Mouse (Mus musculus): ENCODE data around the gene Smoc2. TPM values are rescaled to one million over a fixed set of nuclear protein-coding genes. Genes with fewer than 3 reads are reported as not detected.

The Smoc2 gene
- total and polyA plus RNA-seq, 3 experiments: 0.34 TPM; not detected in 2

DNA sequence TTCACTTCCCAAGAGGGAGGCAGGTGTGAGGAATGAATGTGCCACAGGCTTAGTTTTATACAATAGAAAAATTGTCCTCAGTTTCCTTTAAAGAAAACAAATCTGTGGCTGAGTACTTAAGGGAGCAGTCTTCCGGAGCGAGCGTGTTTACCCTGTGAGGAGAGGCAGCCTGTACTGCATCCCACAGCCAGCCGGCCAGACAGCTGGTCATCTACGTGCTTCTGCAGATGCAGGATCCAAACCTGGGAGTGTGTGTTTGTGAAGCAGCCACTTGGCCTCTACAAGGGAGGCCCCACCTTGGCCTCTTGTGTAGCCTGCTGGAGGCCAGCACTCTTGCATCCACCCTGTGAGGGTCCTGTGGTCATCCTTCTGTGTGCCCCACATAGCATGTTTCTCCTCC is 24.7 kb upstream of the Smoc2 start:
- no peak for TF ChIP-seq HCFC1 (IDR thresholded peaks at IDR 0.05; ENCODE audit: low read depth, low read length)
- H3K9me3 ChIP-seq (replicated peaks; ENCODE audit: low read length): no peaks in the 10 kb centered on the region
- peaks cover 46% of the 10 kb centered on the region for H3K27me3 ChIP-seq (replicated peaks)
- DNase-seq (ENCODE audit: extremely low read depth): no peak
- H3K79me2 ChIP-seq (replicated peaks; ENCODE audit: control insufficient read depth, extremely low read depth, insufficient read depth, poor library complexity, severe bottlenecking): no peaks in the 10 kb centered on the region
- H3K27ac ChIP-seq (ENCODE audit: insufficient read depth, low read depth): no peak overlapping the region
- H3K9ac ChIP-seq (ENCODE audit: insufficient read depth, low read depth): no peak overlapping the region
- no peak overlapping the region for H3K4me2 ChIP-seq (ENCODE audit: insufficient read depth, low read depth, poor library complexity, severe bottlenecking)
- H3K4me1 ChIP-seq (ENCODE audit: control insufficient read depth in 1 of 2, insufficient read depth in 2 of 2): no peaks in the 10 kb centered on the region
- H3K4me3 ChIP-seq (replicated peaks in 1 of 3; ENCODE audit: low read depth in 2 of 3, low read length in 2 of 3, poor library complexity in 1 of 3): no peak overlapping the region
- in situ Hi-C loops (cut with MboI; ENCODE audit: low pct_ligation_motif_present, low pct_unique_long_range_greater_than_20kb, low sequenced_read_pairs) (no loop called here), dilution Hi-C loops (cut with MboI; ENCODE audit: extremely low pct_ligation_motif_present, extremely low pct_unique_long_range_greater_than_20kb, low sequenced_read_pairs) (no loop called here)
- no peaks in the 10 kb centered on the region for H3K36me3 ChIP-seq (replicated peaks in 1 of 2; ENCODE audit: control insufficient read depth in 1 of 2, insufficient read depth in 1 of 2, low read length in 1 of 2)

DNA sequence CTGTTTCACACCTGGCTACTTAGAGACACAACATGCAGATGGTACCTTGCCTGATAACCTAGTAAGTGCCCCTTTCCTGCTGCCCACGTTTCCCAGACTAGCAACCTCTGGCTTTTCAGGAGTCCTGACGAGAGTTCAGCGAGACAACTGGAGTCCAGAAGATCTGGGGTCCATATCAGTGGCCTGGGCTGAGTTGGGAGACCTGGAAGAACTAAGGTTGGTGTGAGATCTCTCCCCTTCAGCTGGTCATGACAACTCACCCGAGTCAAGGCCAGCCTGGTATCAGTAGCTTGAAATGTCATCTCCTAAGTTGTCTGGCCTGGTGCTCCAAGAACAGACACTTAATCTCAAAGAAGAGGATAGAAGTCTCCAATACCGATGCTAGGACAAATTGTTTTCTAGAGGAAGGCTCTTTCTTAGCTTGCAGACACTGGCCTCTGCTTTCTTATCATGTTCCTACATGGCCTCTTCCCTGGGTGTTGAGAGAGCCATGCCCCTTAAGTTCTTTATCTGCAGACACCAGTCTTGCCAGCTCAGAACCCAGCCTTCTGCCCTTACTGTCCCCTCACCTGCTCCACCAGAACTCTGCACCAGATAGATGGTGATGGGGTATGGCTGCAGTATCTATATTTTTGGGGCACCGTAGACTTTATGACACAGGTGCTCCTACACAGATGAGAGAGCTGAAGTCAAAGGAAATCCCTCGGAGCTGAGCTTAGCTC is 21.3 kb upstream of the Smoc2 start:
- dilution Hi-C loops (cut with MboI; ENCODE audit: extremely low pct_ligation_motif_present, extremely low pct_unique_long_range_greater_than_20kb, low sequenced_read_pairs) (no loop called here), in situ Hi-C loops (cut with MboI; ENCODE audit: low pct_ligation_motif_present, low pct_unique_long_range_greater_than_20kb, low sequenced_read_pairs) (no loop called here)
- Histone ChIP-seq H3K4me2 (ENCODE audit: insufficient read depth, low read depth, poor library complexity, severe bottlenecking) (no peak overlapping the region), H3K79me2 (replicated peaks; ENCODE audit: control insufficient read depth, extremely low read depth, insufficient read depth, poor library complexity, severe bottlenecking) (no peaks in the 10 kb centered on the region), H3K27me3 (replicated peaks) (peaks cover 34% of the 10 kb centered on the region), H3K4me3 (replicated peaks in 1 of 3; ENCODE audit: low read depth in 2 of 3, low read length in 2 of 3, poor library complexity in 1 of 3) (no peak overlapping the region), H3K27ac (ENCODE audit: insufficient read depth, low read depth) (no peak overlapping the region), H3K36me3 (replicated peaks in 1 of 2; ENCODE audit: control insufficient read depth in 1 of 2, insufficient read depth in 1 of 2, low read length in 1 of 2) (no peaks in the 10 kb centered on the region), H3K9me3 (replicated peaks; ENCODE audit: low read length) (no peaks in the 10 kb centered on the region), H3K9ac (ENCODE audit: insufficient read depth, low read depth) (no peak overlapping the region), H3K4me1 (ENCODE audit: control insufficient read depth in 1 of 2, insufficient read depth in 2 of 2) (no peaks in the 10 kb centered on the region)
- DNase-seq (ENCODE audit: extremely low read depth): no peak
- TF ChIP-seq SMC3 (IDR thresholded peaks at IDR 0.05; ENCODE audit: low read depth, low read length) (no peak), JUND (conservative IDR thresholded peaks at IDR 0.05; ENCODE audit: low read depth, low read length) (no peak), PAX5 (IDR thresholded peaks at IDR 0.05; ENCODE audit: low read length) (no peak), ZNF384 (IDR thresholded peaks at IDR 0.05; ENCODE audit: low read depth, low read length) (no peak), MEF2A (IDR thresholded peaks at IDR 0.05; ENCODE audit: borderline replicate concordance, low read depth, low read length) (no peak), ZMIZ1 (IDR thresholded peaks at IDR 0.05; ENCODE audit: low read depth, low read length) (no peak), CHD1 (IDR thresholded peaks at IDR 0.05; ENCODE audit: low read depth, low read length) (no peak), RAD21 (IDR thresholded peaks at IDR 0.05; ENCODE audit: low read depth, low read length) (no peak), POLR2A (IDR thresholded peaks at IDR 0.05; ENCODE audit: low read depth, low read length) (no peak), POLR2AphosphoS2 (IDR thresholded peaks at IDR 0.05; ENCODE audit: low read depth, low read length) (no peak), USF2 (conservative IDR thresholded peaks at IDR 0.05; ENCODE audit: low read depth, low read length) (no peak), BHLHE40 (IDR thresholded peaks at IDR 0.05; ENCODE audit: low read depth, low read length) (no peak), MAZ (IDR thresholded peaks at IDR 0.05; ENCODE audit: low read depth, low read length) (no peak), MAFK (IDR thresholded peaks at IDR 0.05; ENCODE audit: insufficient replicate concordance, low read length) (no peak)

All from CH12.LX (cell line).